Mouse (Mus musculus): ENCODE data around the gene Zfp974. TPM values are rescaled to one million over a fixed set of nuclear protein-coding genes. Genes with fewer than 3 reads are reported as not detected.
"Not testable (repeated sequence)": the region's sequence is repeated elsewhere in the genome, so short reads cannot be mapped to it uniquely, and the experiment has no call there.

Zfp974 gene
- polyA plus RNA-seq (2015; fragmentation: Nextera tagmentation; extraction: Ambion mirVana), result 3.7 and 3.9 TPM in 2 replicates

DNA sequence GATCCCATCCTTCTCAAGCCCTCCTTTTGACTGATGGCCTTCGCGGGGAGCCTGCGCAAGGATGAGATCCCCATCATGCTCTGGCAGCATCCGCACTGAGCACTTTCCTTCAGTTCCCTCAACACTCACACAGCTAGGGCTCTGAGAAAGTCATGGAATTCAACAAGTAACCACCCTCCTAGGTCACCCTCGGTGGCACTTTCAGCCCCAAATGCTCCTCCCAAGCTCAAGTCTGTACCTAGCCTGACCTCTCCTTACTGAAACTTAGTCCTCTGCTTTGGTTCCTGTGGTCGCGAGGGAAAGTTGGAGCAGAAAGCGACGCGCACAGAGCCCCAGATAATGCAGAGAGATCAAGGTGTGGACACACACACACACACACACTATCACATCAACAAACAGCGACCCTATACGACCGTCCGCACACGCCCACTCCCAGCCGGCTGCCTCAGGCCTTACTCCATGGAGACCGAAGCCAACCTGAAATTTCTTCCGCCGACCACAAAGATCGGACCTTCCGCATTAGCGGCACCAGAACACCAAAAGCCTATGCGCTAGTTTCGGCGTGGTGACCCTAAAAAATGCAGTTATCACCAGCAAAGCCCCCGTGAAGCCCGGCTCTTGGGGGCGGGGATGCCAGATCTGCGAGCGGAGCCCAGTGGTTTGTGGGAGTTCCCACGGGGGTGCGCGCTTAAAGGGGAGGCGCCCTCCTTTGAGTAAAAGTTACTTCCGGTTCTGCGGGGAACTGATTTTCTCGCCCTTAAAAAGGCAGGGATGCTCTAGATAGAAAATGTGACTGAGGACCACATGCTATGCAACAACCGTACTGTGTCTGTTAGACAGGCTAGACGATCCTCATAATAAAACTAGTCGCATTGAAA is at the start of gene Zfp974:
TSS of gene Zfp974 (minus strand) at position 643 of the 878 bp plus-strand sequence.
- H3K27ac ChIP-seq (ENCODE audit: low read depth, low read length), result no peak within 1 kb of the TSS; the same call in 1 of the 2 replicates
- peak; percentile 80 for ATAC-seq
- H3K4me1 ChIP-seq (replicated peaks; ENCODE audit: control insufficient read depth, insufficient read depth, low read length), result peaks cover 4% of the 10 kb centered on the region; the same call in 1 of the 2 replicates
- H3K27me3 ChIP-seq (replicated peaks; ENCODE audit: control insufficient read depth, insufficient read depth, low read length), result no peaks in the 10 kb centered on the region
- WGBS, result 2% methylated on average over 40 of the region's 40 CpGs
- H3K9me3 ChIP-seq (ENCODE audit: control insufficient read depth), result no peaks in the 10 kb centered on the region
- peak within 1 kb of the TSS; percentile 81 for H3K4me2 ChIP-seq (replicated peaks; ENCODE audit: low read depth)
- H3K9ac ChIP-seq (ENCODE audit: low read depth, low read length), result peak within 1 kb of the TSS; percentile 63
- H3K36me3 ChIP-seq (ENCODE audit: control insufficient read depth, insufficient read depth), result 0 out of 2 replicates have a peak, but pooled peaks cover 10% of the 10 kb centered on the region
- H3K4me3 ChIP-seq (ENCODE audit: low read depth, low read length), result peak within 1 kb of the TSS; percentile 54
- no peak for TF ChIP-seq CTCF (IDR thresholded peaks at IDR 0.05; ENCODE audit: low read depth)

DNA sequence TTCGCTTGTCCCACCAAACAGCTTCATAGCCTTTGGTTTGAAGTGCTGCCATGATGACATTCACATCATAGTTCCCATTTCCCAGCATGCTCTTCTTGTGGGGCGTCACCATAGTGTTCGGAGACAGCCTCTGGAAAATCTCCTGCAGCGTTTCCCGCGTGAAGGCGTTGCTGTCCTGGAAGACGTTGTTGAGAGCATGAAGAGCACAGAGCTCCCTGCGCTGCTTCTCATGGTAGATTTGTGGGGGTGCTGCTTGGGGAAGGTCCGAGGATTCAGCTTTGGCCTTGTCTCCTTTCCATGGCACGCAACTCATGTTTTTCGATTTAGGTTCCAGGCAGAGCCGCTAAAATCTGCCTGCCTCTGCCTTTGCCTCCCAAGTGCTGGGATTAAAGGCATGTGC is 20.2 kb upstream of the Zfp974 start:
- ATAC-seq; H3K9me3 ChIP-seq (ENCODE audit: control insufficient read depth); H3K4me1 ChIP-seq (replicated peaks; ENCODE audit: control insufficient read depth, insufficient read depth, low read length); H3K4me3 ChIP-seq (ENCODE audit: low read depth, low read length); H3K36me3 ChIP-seq (ENCODE audit: control insufficient read depth, insufficient read depth); H3K9ac ChIP-seq (ENCODE audit: low read depth, low read length); H3K4me2 ChIP-seq (replicated peaks; ENCODE audit: low read depth); H3K27me3 ChIP-seq (replicated peaks; ENCODE audit: control insufficient read depth, insufficient read depth, low read length); H3K27ac ChIP-seq (ENCODE audit: low read depth, low read length): not testable (repeated sequence)
- WGBS, result 95% methylated on average over 13 of the region's 13 CpGs

DNA sequence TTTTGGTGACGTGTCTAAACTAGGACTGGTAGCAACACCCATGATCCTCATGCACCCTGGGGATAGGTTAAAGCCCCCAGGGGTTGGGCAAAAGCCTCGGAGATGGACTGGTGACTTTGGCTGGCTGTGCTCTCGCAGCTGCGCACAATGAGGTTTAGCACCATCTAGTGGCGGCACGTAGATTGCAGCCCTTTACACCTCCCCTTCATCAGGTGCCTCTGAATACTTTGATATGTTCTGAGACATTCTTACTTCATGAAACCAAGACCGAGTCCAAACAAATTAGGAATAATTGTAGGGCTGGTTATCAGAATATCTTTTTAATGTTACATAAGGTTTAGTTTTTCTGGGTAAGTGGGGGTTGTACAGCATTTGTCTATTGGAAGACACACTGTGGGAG is 12.6 kb upstream of the Zfp974 start:
- not testable (repeated sequence) for H3K4me3 ChIP-seq (ENCODE audit: low read depth, low read length); ATAC-seq; H3K9ac ChIP-seq (ENCODE audit: low read depth, low read length); H3K9me3 ChIP-seq (ENCODE audit: control insufficient read depth); H3K27me3 ChIP-seq (replicated peaks; ENCODE audit: control insufficient read depth, insufficient read depth, low read length); H3K4me2 ChIP-seq (replicated peaks; ENCODE audit: low read depth); H3K27ac ChIP-seq (ENCODE audit: low read depth, low read length); H3K36me3 ChIP-seq (ENCODE audit: control insufficient read depth, insufficient read depth); H3K4me1 ChIP-seq (replicated peaks; ENCODE audit: control insufficient read depth, insufficient read depth, low read length)
- 38% methylated on average over 5 of the region's 7 CpGs for WGBS
- TF ChIP-seq CTCF (IDR thresholded peaks at IDR 0.05; ENCODE audit: low read depth), result peak; percentile 53

DNA sequence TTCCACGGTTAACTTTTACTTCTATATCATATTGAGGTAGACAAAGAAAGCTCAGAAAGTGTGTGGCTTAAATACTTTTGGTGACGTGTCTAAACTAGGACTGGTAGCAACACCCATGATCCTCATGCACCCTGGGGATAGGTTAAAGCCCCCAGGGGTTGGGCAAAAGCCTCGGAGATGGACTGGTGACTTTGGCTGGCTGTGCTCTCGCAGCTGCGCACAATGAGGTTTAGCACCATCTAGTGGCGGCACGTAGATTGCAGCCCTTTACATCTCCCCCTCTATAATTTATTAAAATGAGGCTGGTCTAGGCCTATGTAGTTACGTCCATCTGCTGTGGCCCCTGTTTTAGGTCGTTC is 4.5 kb upstream of the Zfp974 start:
- H3K4me1 ChIP-seq (replicated peaks; ENCODE audit: control insufficient read depth, insufficient read depth, low read length); ATAC-seq; H3K27ac ChIP-seq (ENCODE audit: low read depth, low read length); H3K9ac ChIP-seq (ENCODE audit: low read depth, low read length); H3K9me3 ChIP-seq (ENCODE audit: control insufficient read depth); H3K27me3 ChIP-seq (replicated peaks; ENCODE audit: control insufficient read depth, insufficient read depth, low read length); H3K36me3 ChIP-seq (ENCODE audit: control insufficient read depth, insufficient read depth): not testable (repeated sequence)
- Histone ChIP-seq H3K4me2 (replicated peaks; ENCODE audit: low read depth) (peak overlapping the region; percentile 59), H3K4me3 (ENCODE audit: low read depth, low read length) (peak overlapping the region; percentile 23)
- WGBS, result 17% methylated on average over 1 of the region's 9 CpGs

DNA sequence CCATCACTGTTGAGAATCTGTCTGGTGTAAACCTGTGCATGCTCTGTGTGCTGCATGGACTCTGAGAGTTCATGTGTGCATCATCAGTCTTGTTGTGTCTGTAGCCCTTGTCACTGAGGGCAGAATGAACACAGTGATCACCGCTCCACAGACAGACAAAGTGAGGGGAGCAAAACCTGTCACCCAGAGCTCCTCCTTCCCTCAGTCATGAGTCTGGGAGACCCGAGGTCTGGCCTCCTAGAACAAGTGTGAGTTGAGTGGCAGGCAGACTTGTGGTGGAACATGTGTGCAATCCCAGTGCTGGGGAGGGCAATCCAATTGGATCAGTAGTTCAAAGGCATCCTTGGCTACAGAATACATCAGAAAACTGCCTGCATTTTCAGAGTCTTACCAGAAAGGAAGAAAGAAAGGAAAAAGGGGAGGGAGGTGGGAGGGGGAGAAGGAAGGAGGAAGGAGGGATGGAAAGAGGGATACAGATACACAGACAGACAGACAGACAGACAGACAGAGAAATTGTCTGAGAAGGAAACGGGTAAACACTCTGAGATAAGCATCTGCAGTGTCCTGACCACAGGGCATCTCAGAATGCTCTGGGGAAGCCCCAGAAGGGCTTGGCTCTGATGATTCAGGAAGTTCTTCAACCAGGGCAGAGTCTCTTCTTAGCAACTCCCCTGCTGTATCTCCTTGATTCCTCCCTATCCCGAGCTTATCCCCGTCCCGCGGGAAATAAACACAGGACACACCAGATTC is 4.0 kb upstream of the Zfp974 start:
- WGBS, result 16% methylated on average over 7 of the region's 7 CpGs
- H3K4me1 ChIP-seq (replicated peaks; ENCODE audit: control insufficient read depth, insufficient read depth, low read length), result peaks cover 4% of the 10 kb centered on the region; the same call in 1 of the 2 replicates
- no peak for TF ChIP-seq CTCF (IDR thresholded peaks at IDR 0.05; ENCODE audit: low read depth)
- 0 out of 2 replicates have a peak overlapping the region, but pooled peaks have one; percentile 22 for H3K9ac ChIP-seq (ENCODE audit: low read depth, low read length)
- peak overlapping the region; percentile 23 for H3K4me3 ChIP-seq (ENCODE audit: low read depth, low read length)
- H3K27me3 ChIP-seq (replicated peaks; ENCODE audit: control insufficient read depth, insufficient read depth, low read length), result no peaks in the 10 kb centered on the region
- H3K4me2 ChIP-seq (replicated peaks; ENCODE audit: low read depth), result peak overlapping the region; percentile 59
- no peaks in the 10 kb centered on the region for H3K36me3 ChIP-seq (ENCODE audit: control insufficient read depth, insufficient read depth)
- H3K9me3 ChIP-seq (ENCODE audit: control insufficient read depth), result no peaks in the 10 kb centered on the region
- no peak overlapping the region for H3K27ac ChIP-seq (ENCODE audit: low read depth, low read length)
- peak; percentile 83; the same call in 1 of the 2 replicates for ATAC-seq

DNA sequence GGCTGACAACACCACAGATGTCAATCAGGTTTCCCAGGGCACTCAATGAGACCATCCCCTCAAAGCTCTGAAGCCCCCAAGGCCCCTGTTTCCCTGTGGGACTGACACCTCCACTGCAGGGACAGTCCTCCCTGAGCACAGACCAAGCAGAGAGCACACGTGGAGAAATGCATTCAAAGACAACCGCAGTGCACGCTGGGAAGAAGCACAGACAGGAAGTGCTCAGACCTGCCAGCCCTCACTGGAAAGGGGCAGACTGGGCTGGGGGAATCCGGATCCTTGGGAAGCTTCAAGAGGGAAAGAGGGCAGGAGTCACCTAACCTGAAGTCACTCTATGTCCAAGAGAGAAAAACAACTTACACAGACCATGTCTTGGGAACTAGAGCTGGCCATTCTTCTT is 2.2 kb downstream of the Zfp974 start:
- H3K27ac ChIP-seq (ENCODE audit: low read depth, low read length); H3K9ac ChIP-seq (ENCODE audit: low read depth, low read length); H3K27me3 ChIP-seq (replicated peaks; ENCODE audit: control insufficient read depth, insufficient read depth, low read length); H3K4me1 ChIP-seq (replicated peaks; ENCODE audit: control insufficient read depth, insufficient read depth, low read length); ATAC-seq; H3K4me3 ChIP-seq (ENCODE audit: low read depth, low read length); H3K4me2 ChIP-seq (replicated peaks; ENCODE audit: low read depth); H3K9me3 ChIP-seq (ENCODE audit: control insufficient read depth): not testable (repeated sequence)
- H3K36me3 ChIP-seq (ENCODE audit: control insufficient read depth, insufficient read depth), result 0 out of 2 replicates have a peak, but pooled peaks cover 12% of the 10 kb centered on the region
- 43% methylated on average over 4 of the region's 4 CpGs for WGBS

DNA sequence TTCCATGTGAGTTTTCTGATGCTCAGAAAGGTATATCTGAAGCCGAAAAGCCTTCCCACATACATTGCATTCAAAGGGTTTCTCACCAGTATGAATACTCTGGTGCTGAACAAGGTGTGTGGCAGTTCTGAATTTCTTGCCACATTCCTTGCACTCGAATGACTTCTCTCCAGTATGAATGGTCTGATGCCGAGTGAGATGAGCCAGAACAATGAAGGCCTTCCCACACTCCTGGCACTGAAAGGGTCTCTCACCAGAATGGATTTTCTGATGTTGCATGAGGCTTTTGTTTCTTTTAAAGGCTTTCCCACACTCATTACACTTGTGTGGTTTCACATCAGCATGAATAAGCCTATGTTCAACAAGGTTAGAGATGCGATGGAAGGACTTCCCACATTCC is 18.3 kb downstream of the Zfp974 start:
- not testable (repeated sequence) for H3K9me3 ChIP-seq (ENCODE audit: control insufficient read depth); ATAC-seq; H3K4me2 ChIP-seq (replicated peaks; ENCODE audit: low read depth); H3K9ac ChIP-seq (ENCODE audit: low read depth, low read length); H3K4me3 ChIP-seq (ENCODE audit: low read depth, low read length); H3K27ac ChIP-seq (ENCODE audit: low read depth, low read length); H3K4me1 ChIP-seq (replicated peaks; ENCODE audit: control insufficient read depth, insufficient read depth, low read length); H3K36me3 ChIP-seq (ENCODE audit: control insufficient read depth, insufficient read depth); H3K27me3 ChIP-seq (replicated peaks; ENCODE audit: control insufficient read depth, insufficient read depth, low read length)
- WGBS, result 95% methylated on average over 3 of the region's 4 CpGs
